Mouse (Mus musculus) brain, embryonic 14.5 days (tissue): ENCODE data around the gene Thyn1. TPM values are rescaled to one million over a fixed set of nuclear protein-coding genes. Genes with fewer than 3 reads are reported as not detected.

Experiments
- DNase-seq: peaks from one replicate; pipeline ENCODE4 v3.0.0-alpha.2; 2011; ENCODE audit warnings: low read depth
- CTCF ChIP-seq: fragments of 200-500 bp; IDR thresholded peaks from 2 replicates; pipeline ENCODE4 v1.5.1; 2012; ENCODE audit warnings: inconsistent platforms, mild to moderate bottlenecking, moderate library complexity, borderline replicate concordance; ENCODE audit not compliant: insufficient read depth, insufficient read length; ENCODE audit errors: extremely low read depth
- POLR2A ChIP-seq: fragments of 200-500 bp; IDR thresholded peaks from 2 replicates; pipeline ENCODE4 v1.6.1; 2012; ENCODE audit warnings: mild to moderate bottlenecking, inconsistent platforms, borderline replicate concordance; ENCODE audit not compliant: poor library complexity, insufficient read depth, insufficient read length, severe bottlenecking; ENCODE audit errors: extremely low read depth
- polyA plus RNA-seq: library from polyadenylated mRNA; depleted of rRNA; stranded (reverse); fragments of >200 nt; gene quantifications from 2 replicates; pipeline ENCODE4 v1.2.3, GENCODE M21; 2012

The Thyn1 gene
- polyA plus RNA-seq, 1 experiment = 59.2 TPM

DNA sequence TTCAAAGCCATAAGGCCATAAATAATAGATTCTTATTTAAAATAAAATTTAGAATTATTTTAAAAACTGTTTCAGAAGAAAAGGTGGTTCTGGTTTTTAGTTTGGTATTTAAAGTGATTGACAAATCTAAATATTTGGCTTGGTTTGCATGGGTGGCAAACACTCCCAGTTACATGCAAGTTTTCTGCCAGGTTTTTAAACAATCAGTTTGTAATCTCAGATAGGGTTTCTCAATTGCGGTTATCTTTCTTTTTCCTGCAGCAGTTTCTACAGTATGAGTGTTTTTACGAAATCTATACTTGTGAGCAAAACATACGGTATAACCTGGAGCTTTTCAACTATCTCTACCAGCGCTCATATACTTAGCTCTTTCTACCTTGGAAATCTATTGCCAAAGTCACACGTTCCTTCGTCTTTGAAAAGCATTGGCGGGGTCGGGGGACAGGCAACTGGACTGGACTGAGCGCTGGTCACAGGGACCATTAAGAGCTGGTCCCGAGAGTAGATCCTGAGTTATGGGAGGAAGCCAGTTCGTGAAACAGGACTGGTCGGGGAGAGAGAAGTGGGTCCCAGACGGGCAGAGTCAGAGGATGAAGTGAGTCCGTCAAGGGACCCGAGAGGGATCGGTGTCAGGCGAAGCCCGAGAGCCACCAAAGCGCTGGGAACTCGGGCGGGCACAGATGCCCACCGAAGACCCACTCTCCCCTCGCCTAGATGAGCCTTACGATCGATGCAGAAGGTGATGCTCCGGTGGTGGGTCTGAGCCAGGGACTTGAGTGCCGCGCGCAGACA lies 645 bp upstream of the Thyn1 start:
- TF ChIP-seq POLR2A (no peak), CTCF (no peak)
- DNase-seq = no peak

DNA sequence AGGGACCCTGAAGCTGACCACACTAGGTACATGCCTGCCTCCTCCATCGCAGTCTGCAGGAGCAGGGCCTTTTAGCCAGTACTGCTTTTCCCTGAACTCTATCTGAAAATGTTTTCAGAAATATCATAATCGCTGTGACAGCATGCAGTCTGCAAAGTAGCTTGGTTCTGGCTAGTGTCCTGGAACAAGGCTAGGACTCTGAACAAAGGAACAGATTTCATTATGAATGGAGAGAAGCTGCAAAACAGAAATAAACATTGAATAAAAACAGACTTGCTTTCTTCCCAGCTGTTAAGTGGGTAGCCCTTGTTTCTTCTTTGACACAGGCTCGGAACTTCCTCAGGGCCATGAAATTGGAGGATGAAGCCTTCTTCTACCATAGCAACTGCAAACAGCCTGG lies 5.7 kb downstream of the Thyn1 start:
- no peak for DNase-seq
- no peak for TF ChIP-seq CTCF
- TF ChIP-seq POLR2A = no peak

DNA sequence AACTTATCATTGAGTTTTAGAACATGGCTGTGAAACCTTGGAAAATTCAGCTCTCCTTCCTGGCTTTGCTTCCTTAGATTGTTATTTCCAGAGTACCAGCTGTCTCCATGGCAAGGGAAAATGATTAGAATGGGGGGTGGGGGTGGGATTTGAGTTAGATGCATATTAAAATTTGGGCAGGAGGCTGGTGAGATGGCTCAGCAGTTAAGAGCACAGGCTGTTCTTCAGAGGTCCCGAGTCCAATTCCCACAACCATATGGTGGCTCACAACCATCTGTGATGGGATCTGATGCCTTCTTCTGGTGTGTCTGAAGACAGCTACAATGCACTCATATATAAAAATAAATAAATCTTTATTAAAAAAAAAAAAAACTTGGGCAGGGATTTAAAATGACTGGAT lies 6.4 kb downstream of the Thyn1 start:
- DNase-seq = peak; percentile 79

DNA sequence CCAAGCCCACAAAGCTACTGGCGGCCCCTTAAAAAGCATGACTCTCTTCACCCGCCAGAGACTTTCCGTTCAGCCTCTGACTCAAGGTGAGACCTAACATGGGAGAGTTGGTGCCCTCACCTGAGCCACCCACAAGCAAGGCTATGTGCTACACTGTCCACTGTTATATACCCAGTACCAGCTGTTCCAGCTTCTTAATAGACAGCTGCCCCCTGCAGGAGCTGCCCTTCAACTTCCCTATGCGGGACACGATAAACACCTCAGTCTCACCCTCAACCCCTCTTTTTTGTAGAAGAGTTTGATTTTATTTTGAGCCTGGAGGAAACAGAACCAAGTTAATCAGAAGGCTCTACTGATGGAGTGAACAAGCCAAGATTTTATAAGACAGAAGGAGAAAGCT lies 7.4 kb downstream of the Thyn1 start:
- TF ChIP-seq POLR2A = no peak
- no peak for TF ChIP-seq CTCF

More for the DNA sequence above, 6.4 kb downstream of the Thyn1 start:
- TF ChIP-seq CTCF = no peak
- TF ChIP-seq POLR2A = no peak

DNA sequence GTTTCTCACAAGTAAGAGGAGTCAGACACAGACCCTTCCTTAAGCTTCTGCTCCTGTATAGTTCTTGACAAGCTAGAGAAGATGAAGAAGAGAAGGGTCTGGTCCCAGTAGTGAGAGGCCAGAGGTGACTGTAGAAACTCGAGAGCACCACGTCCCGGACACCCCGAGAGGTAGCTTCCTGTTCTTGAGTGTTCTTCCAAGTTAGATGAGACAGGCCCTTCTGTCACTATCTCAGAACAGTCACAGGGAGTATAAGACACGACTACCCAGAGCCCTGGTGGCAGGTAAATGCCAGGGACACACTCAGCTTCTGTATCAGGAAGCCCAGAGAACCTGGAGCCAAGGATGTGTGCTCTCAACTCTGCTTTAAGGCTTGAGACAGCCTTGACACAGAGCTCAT lies 9.7 kb downstream of the Thyn1 start:
- TF ChIP-seq CTCF (no peak), POLR2A (no peak)
- no peak for DNase-seq

More for the DNA sequence above, 7.4 kb downstream of the Thyn1 start:
- DNase-seq = no peak

DNA sequence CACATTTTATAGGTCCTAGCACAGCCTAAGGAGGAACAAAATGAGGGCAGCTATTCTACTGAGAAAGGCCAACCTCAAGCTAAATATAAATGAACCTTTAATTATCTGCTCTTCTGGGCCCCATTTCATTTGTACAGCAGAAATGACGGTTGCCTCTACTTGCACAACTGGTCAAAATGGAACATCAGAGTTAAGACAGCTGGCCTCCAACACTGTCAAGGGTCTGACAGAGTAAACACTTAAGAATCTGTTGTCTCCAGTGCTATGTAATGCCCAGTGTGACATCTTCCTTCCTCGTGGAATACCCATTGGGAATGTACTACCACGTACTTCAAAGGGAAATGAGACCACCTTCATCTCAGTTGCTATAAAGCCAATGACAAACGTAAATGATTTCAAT lies 12.1 kb downstream of the Thyn1 start:
- TF ChIP-seq POLR2A (no peak), CTCF (no peak)
- DNase-seq = no peak

DNA sequence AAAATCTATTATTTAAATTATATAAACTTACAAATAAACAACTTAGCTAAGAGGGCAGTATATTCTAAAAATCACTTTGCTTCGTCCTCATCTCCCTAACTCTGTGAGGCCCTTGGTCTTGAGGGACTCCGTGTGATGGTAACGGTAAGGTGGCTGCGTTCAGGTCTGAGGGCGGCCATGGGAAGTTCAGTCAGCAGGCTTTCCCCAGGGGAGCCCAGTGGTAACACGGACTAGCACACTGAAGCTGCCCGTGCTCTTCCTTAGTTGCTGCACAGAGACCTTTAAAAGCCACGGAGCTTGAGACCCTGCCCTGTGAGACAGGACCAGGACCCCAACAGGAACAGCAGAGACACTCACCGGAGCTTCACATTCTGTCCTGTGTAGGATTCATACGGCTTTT lies 19.5 kb downstream of the Thyn1 start:
- TF ChIP-seq POLR2A (no peak), CTCF (no peak)
- no peak for DNase-seq

DNA sequence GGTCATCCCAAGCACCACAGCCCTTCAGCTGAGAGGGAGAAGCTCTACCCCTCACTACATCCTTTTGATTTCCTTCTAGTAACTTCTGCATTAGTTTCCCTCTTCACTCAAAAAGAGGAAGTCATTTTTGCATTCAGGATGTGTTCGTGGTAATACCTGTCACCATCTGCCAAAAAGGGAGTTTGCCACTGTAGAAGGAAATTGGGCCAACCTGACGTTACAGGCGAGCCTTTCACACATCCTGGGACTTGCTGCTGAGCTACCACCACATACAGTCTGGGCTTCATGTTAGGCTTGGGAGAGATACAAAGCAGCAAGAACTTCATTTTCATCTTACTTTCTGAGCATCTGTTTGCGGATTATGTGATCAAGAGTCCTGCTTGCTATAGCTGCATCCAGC lies 24.2 kb downstream of the Thyn1 start:
- no peak for DNase-seq
- TF ChIP-seq CTCF (no peak), POLR2A (no peak)

DNA sequence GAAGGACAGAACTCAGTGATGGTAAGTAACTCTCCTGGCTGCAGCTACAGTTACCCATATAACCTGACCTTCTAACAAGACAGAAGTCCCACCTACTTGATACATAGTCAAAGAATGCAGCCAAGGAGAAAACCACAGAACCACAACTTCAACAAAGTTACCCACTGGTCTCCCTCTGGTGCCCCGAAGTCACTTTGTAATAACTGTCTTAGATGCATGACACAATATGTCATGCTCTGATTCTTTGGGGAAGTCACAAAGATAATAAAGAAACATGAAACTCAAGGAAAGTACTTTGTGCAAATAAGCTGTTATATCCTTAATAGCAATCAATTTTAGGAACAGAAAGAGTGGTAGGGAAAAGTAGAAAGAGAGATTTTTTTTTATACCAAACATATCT lies 27.2 kb downstream of the Thyn1 start:
- no peak for DNase-seq
- TF ChIP-seq POLR2A (no peak), CTCF (no peak)

DNA sequence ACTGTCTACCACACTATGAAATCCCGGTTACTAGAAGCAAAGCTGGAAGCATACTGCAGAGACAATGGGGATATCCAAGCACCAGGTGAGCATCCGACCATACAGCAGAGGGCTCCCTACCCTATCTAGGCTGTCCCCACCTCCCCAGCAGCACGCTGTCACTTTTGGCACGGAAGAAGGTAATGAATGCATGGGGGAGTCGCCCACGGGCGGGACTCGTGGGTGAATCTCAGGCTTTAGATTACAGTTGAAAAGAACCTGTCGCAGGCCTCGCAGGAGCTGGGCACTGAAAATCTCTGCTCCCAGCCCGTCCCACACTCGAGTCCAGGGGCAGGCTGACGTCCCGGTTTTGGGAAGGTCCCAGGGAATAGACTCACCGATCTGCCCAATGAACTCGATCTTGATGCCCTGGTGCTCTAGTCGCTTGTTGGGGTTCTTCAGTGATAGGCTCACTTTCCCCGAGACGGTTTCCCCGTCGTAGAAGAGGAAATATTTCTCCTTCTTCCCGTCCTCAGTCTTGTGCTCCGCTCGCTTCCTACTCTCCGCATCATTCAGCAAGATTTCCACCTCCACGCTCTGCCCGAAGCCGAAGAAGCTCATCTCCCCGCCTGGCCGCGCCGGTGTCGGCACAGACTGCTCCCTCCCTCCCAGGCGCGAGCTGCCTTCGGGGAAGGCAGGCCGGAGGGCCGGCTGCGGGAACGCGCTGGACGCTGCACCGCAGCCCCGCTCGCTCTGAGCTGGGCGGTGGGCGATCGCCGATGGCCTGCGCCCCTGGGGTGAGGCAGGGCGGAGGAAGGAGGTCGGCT lies 29.7 kb downstream of the Thyn1 start:
- TF ChIP-seq CTCF = 0 out of 2 replicates have a peak, but pooled peaks have one; percentile 27
- TF ChIP-seq POLR2A = no peak
- DNase-seq = peak; percentile 78
